Mouse (Mus musculus): ENCODE results near the gene Nop16. TPM values are rescaled to one million over a fixed set of nuclear protein-coding genes. Genes with fewer than 3 reads are reported as not detected.

Nop16 gene
- polyA plus RNA-seq, 1 experiment from 2014 or later, result 58.0 TPM

GRCm38 (mm10) chr13:54570736-54571135 lies 19.2 kb downstream of the Nop16 start:
- no peak overlapping the region for H3K4me2 ChIP-seq (replicated peaks)
- 0 out of 2 replicates have a peak, but pooled peaks cover 3% of the 10 kb centered on the region for H3K27me3 ChIP-seq (replicated peaks)
- no peak overlapping the region for H3K4me3 ChIP-seq
- no peak overlapping the region for H3K27ac ChIP-seq
- no peak for ATAC-seq (ENCODE audit: low FRiP score, low read depth)
- WGBS, result 80% methylated on average over 4 of the region's 4 CpGs
- H3K9ac ChIP-seq, result no peak overlapping the region
- H3K36me3 ChIP-seq, result no peaks in the 10 kb centered on the region
- H3K4me1 ChIP-seq, result peaks cover 10% of the 10 kb centered on the region
- H3K9me3 ChIP-seq, result no peaks in the 10 kb centered on the region

GRCm38 (mm10) chr13:54569282-54569681 lies 20.6 kb downstream of the Nop16 start:
- 53% methylated on average over 1 of the region's 1 CpGs for WGBS

GRCm38 (mm10) chr13:54568380-54568779 lies 21.5 kb downstream of the Nop16 start:
- Histone ChIP-seq H3K27me3 (replicated peaks) (0 out of 2 replicates have a peak, but pooled peaks cover 3% of the 10 kb centered on the region), H3K4me1 (peaks cover 15% of the 10 kb centered on the region), H3K4me2 (replicated peaks) (no peak overlapping the region), H3K36me3 (no peaks in the 10 kb centered on the region), H3K27ac (no peak overlapping the region), H3K9ac (no peak overlapping the region), H3K4me3 (no peak overlapping the region), H3K9me3 (no peaks in the 10 kb centered on the region)
- WGBS, result 39% methylated on average over 5 of the region's 5 CpGs
- no peak for ATAC-seq (ENCODE audit: low FRiP score, low read depth)

More at GRCm38 (mm10) chr13:54569282-54569681, 20.6 kb downstream of the Nop16 start:
- peaks cover 8% of the 10 kb centered on the region for H3K4me1 ChIP-seq
- no peaks in the 10 kb centered on the region for H3K9me3 ChIP-seq
- H3K4me3 ChIP-seq, result no peak overlapping the region
- no peak overlapping the region for H3K4me2 ChIP-seq (replicated peaks)
- no peaks in the 10 kb centered on the region for H3K36me3 ChIP-seq
- no peak for ATAC-seq (ENCODE audit: low FRiP score, low read depth)
- 0 out of 2 replicates have a peak, but pooled peaks cover 3% of the 10 kb centered on the region for H3K27me3 ChIP-seq (replicated peaks)
- H3K9ac ChIP-seq, result no peak overlapping the region
- H3K27ac ChIP-seq, result no peak overlapping the region

- peak overlapping the region; percentile 97 for H3K4me3 ChIP-seq
- no peaks in the 10 kb centered on the region for H3K27me3 ChIP-seq (replicated peaks)
- H3K36me3 ChIP-seq, result peaks cover 18% of the 10 kb centered on the region
- peak overlapping the region; percentile 75 for H3K4me2 ChIP-seq (replicated peaks)
- 50% methylated on average over 8 of the region's 8 CpGs for WGBS
- no peak overlapping the region for H3K27ac ChIP-seq
- no peak overlapping the region for H3K9ac ChIP-seq
- H3K9me3 ChIP-seq, result no peaks in the 10 kb centered on the region
- ATAC-seq (ENCODE audit: low FRiP score, low read depth), result peak; percentile 60
- H3K4me1 ChIP-seq, result peaks cover 15% of the 10 kb centered on the region
These were observed 24.1 kb downstream of the Nop16 start for GRCm38 (mm10) chr13:54565594-54566345.

GRCm38 (mm10) chr13:54565201-54565581 lies 24.7 kb downstream of the Nop16 start, which contains the start of gene 4833439L19Rik:
4833439L19Rik (minus strand) TSS chr13:54565435.
- peak within 1 kb of the TSS; percentile 75 for H3K4me2 ChIP-seq (replicated peaks)
- WGBS, result under 1% methylated on average over 27 of the region's 27 CpGs
- peak within 1 kb of the TSS; percentile 64 for H3K27ac ChIP-seq
- H3K9me3 ChIP-seq, result no peaks in the 10 kb centered on the region
- H3K4me3 ChIP-seq, result peak within 1 kb of the TSS; percentile 97
- peaks cover 15% of the 10 kb centered on the region for H3K4me1 ChIP-seq
- peaks cover 24% of the 10 kb centered on the region for H3K36me3 ChIP-seq
- ATAC-seq (ENCODE audit: low FRiP score, low read depth), result peak; percentile 97
- peak within 1 kb of the TSS; percentile 97 for H3K9ac ChIP-seq
- H3K27me3 ChIP-seq (replicated peaks), result no peaks in the 10 kb centered on the region

- WGBS, result 12% methylated on average over 45 of the region's 45 CpGs
- Histone ChIP-seq H3K9me3 (no peaks in the 10 kb centered on the region), H3K9ac (peak overlapping the region; percentile 97), H3K4me2 (replicated peaks) (peak overlapping the region; percentile 75), H3K27ac (peak overlapping the region; percentile 64), H3K4me3 (peak overlapping the region; percentile 97), H3K27me3 (replicated peaks) (no peaks in the 10 kb centered on the region), H3K4me1 (peaks cover 15% of the 10 kb centered on the region), H3K36me3 (peaks cover 31% of the 10 kb centered on the region)
- peak; percentile 69 for ATAC-seq (ENCODE audit: low FRiP score, low read depth)
These were observed 25.4 kb downstream of the Nop16 start for GRCm38 (mm10) chr13:54564232-54565200.

GRCm38 (mm10) chr13:54562562-54562961 lies 27.3 kb downstream of the Nop16 start:
- WGBS, result 83% methylated on average over 7 of the region's 7 CpGs
- H3K4me1 ChIP-seq, result peaks cover 15% of the 10 kb centered on the region
- no peak overlapping the region for H3K4me3 ChIP-seq
- H3K9me3 ChIP-seq, result no peaks in the 10 kb centered on the region
- ATAC-seq (ENCODE audit: low FRiP score, low read depth), result no peak
- no peaks in the 10 kb centered on the region for H3K27me3 ChIP-seq (replicated peaks)
- no peak overlapping the region for H3K9ac ChIP-seq
- no peak overlapping the region for H3K4me2 ChIP-seq (replicated peaks)
- H3K36me3 ChIP-seq, result peaks cover 50% of the 10 kb centered on the region
- no peak overlapping the region for H3K27ac ChIP-seq

GRCm38 (mm10) chr13:54560608-54561007 lies 29.3 kb downstream of the Nop16 start:
- Histone ChIP-seq H3K9ac (no peak overlapping the region), H3K9me3 (no peaks in the 10 kb centered on the region), H3K27me3 (replicated peaks) (no peaks in the 10 kb centered on the region), H3K4me3 (no peak overlapping the region), H3K27ac (no peak overlapping the region), H3K4me2 (replicated peaks) (no peak overlapping the region), H3K36me3 (peaks cover 69% of the 10 kb centered on the region), H3K4me1 (peaks cover 13% of the 10 kb centered on the region)
- no peak for ATAC-seq (ENCODE audit: low FRiP score, low read depth)
- WGBS, result 94% methylated on average over 7 of the region's 7 CpGs

GRCm38 (mm10) chr13:54559656-54560055 lies 30.2 kb downstream of the Nop16 start:
- Histone ChIP-seq H3K4me3 (no peak overlapping the region), H3K9ac (no peak overlapping the region), H3K36me3 (peaks cover 77% of the 10 kb centered on the region), H3K9me3 (no peaks in the 10 kb centered on the region), H3K4me1 (peaks cover 10% of the 10 kb centered on the region), H3K4me2 (replicated peaks) (no peak overlapping the region), H3K27me3 (replicated peaks) (no peaks in the 10 kb centered on the region), H3K27ac (no peak overlapping the region)
- WGBS, result 94% methylated on average over 2 of the region's 2 CpGs
- ATAC-seq (ENCODE audit: low FRiP score, low read depth), result no peak

- H3K36me3 ChIP-seq, result peaks cover 90% of the 10 kb centered on the region
- H3K4me2 ChIP-seq (replicated peaks), result no peak overlapping the region
- no peak overlapping the region for H3K27ac ChIP-seq
- no peaks in the 10 kb centered on the region for H3K4me1 ChIP-seq
- H3K9me3 ChIP-seq, result no peaks in the 10 kb centered on the region
- H3K4me3 ChIP-seq, result no peak overlapping the region
- 100% methylated on average over 1 of the region's 1 CpGs for WGBS
- H3K9ac ChIP-seq, result no peak overlapping the region
- ATAC-seq (ENCODE audit: low FRiP score, low read depth), result no peak
- H3K27me3 ChIP-seq (replicated peaks), result no peaks in the 10 kb centered on the region
These were observed 32.2 kb downstream of the Nop16 start for GRCm38 (mm10) chr13:54557652-54558051.

GRCm38 (mm10) chr13:54556796-54557195 lies 33.1 kb downstream of the Nop16 start:
- peaks cover 94% of the 10 kb centered on the region for H3K36me3 ChIP-seq
- H3K27ac ChIP-seq, result no peak overlapping the region
- H3K9me3 ChIP-seq, result no peaks in the 10 kb centered on the region
- H3K4me3 ChIP-seq, result no peak overlapping the region
- WGBS, result 94% methylated on average over 3 of the region's 3 CpGs
- H3K9ac ChIP-seq, result no peak overlapping the region
- no peak overlapping the region for H3K4me2 ChIP-seq (replicated peaks)
- H3K4me1 ChIP-seq, result no peaks in the 10 kb centered on the region
- H3K27me3 ChIP-seq (replicated peaks), result no peaks in the 10 kb centered on the region
- no peak for ATAC-seq (ENCODE audit: low FRiP score, low read depth)

- no peak for ATAC-seq (ENCODE audit: low FRiP score, low read depth)
- H3K4me2 ChIP-seq (replicated peaks), result no peak overlapping the region
- WGBS, result 95% methylated on average over 9 of the region's 9 CpGs
- no peaks in the 10 kb centered on the region for H3K4me1 ChIP-seq
- H3K9me3 ChIP-seq, result no peaks in the 10 kb centered on the region
- peaks cover 95% of the 10 kb centered on the region for H3K36me3 ChIP-seq
- H3K4me3 ChIP-seq, result no peak overlapping the region
- no peak overlapping the region for H3K27ac ChIP-seq
- H3K27me3 ChIP-seq (replicated peaks), result no peaks in the 10 kb centered on the region
- H3K9ac ChIP-seq, result no peak overlapping the region
These were observed 33.7 kb downstream of the Nop16 start for GRCm38 (mm10) chr13:54556176-54556575.

All from neural tube, embryonic 12.5 days (tissue).